Mouse (Mus musculus) thymus, adult 2 months (tissue): Measurements from ENCODE around the gene Gm20388.

Source experiments
- CTCF ChIP-seq: fragments of 200-500 bp; IDR thresholded peaks from 2 replicates; pipeline ENCODE4 v1.5.1; 2012; ENCODE audit warnings: mild to moderate bottlenecking, control low read depth, low read length, moderate library complexity, borderline replicate concordance; ENCODE audit not compliant: control insufficient read depth, poor library complexity, insufficient read depth; ENCODE audit errors: extremely low read depth
- POLR2A ChIP-seq: fragments of 200-500 bp; IDR thresholded peaks from 2 replicates; pipeline ENCODE4 v1.6.1; 2012; ENCODE audit warnings: mild to moderate bottlenecking, low read length, control low read depth, moderate library complexity; ENCODE audit not compliant: control insufficient read depth, poor library complexity, insufficient read depth; ENCODE audit errors: extremely low read depth

GRCm38 (mm10) chr8:121998631-121999030, 2088.0 kb downstream of the Gm20388 start:
- TF ChIP-seq CTCF (no peak), POLR2A (no peak)
